Mouse (Mus musculus) olfactory bulb, adult 2 months (tissue): Measurements from ENCODE around the gene Papola.

ENCODE experiments used
- CTCF ChIP-seq: fragments of 200-500 bp; IDR thresholded peaks from 2 replicates; pipeline ENCODE4 v1.5.1; 2012; ENCODE audit warnings: low read depth, mild to moderate bottlenecking, low read length, moderate library complexity; ENCODE audit not compliant: insufficient read depth
- POLR2A ChIP-seq: fragments of 200-500 bp; IDR thresholded peaks from 2 replicates; pipeline ENCODE4 v1.6.1; 2012; ENCODE audit warnings: mild to moderate bottlenecking, low read depth, low read length, moderate library complexity; ENCODE audit not compliant: insufficient read depth

- TF ChIP-seq CTCF: no peak
- TF ChIP-seq POLR2A: no peak
Observed at GRCm38 (mm10) chr12:105857902-105858640, 73.6 kb downstream of the Papola start.
